Mouse (Mus musculus): ENCODE data around the gene Syngr1. TPM values are rescaled to one million over a fixed set of nuclear protein-coding genes. Genes with fewer than 3 reads are reported as not detected.
A peak's percentile ranks its signal among the peaks of the same experiment; 100 is the strongest.

Syngr1 gene
- total and polyA plus RNA-seq, 3 experiments: 44.2 to 86.9 (median 74.6) TPM

- Histone ChIP-seq H3K9me3 (replicated peaks) (no peaks in the 10 kb centered on the region; the same call in 1 of the 2 replicates), H3K4me3 (ENCODE audit: low read depth, low read length) (peak overlapping the region; percentile 85), H3K4me1 (ENCODE audit: insufficient read depth, low read depth, low read length) (peaks cover 27% of the 10 kb centered on the region), H3K27me3 (ENCODE audit: insufficient read depth, low read length) (no peaks in the 10 kb centered on the region), H3K36me3 (replicated peaks) (peaks cover 47% of the 10 kb centered on the region)
- TF ChIP-seq CTCF (IDR thresholded peaks at IDR 0.05; ENCODE audit: low read depth, low read length) (no peak), GATA1 (IDR thresholded peaks at IDR 0.05; ENCODE audit: borderline replicate concordance, low read length) (no peak), GATA2 (IDR thresholded peaks at IDR 0.05; ENCODE audit: borderline replicate concordance, low read depth, low read length) (no peak), POLR2AphosphoS5 (IDR thresholded peaks at IDR 0.05; ENCODE audit: insufficient replicate concordance, low read depth, low read length) (peak; percentile 99), TAL1 (conservative IDR thresholded peaks at IDR 0.05; ENCODE audit: low read depth, low read length) (no peak)
- DNase-seq (ENCODE audit: low spot score): peak; percentile 75
- ATAC-seq (ENCODE audit: extremely low read depth, insufficient number of reproducible peaks, low FRiP score, poor library complexity, severe bottlenecking): peak; percentile 91
These were observed 7.8 kb upstream of the Syngr1 start for GRCm38 (mm10) chr15:80083276-80083731.

GRCm38 (mm10) chr15:80083740-80084139, 7.4 kb upstream of the Syngr1 start:
- H3K4me1 ChIP-seq (ENCODE audit: insufficient read depth, low read depth, low read length): peaks cover 25% of the 10 kb centered on the region
- DNase-seq (ENCODE audit: low spot score) (no peak), ATAC-seq (ENCODE audit: extremely low read depth, insufficient number of reproducible peaks, low FRiP score, poor library complexity, severe bottlenecking) (no peak)
- H3K36me3 ChIP-seq (replicated peaks): peaks cover 43% of the 10 kb centered on the region
- no peaks in the 10 kb centered on the region for H3K27me3 ChIP-seq (ENCODE audit: insufficient read depth, low read length)
- H3K9me3 ChIP-seq (replicated peaks): no peaks in the 10 kb centered on the region; the same call in 1 of the 2 replicates
- no peak for TF ChIP-seq GATA1 (IDR thresholded peaks at IDR 0.05; ENCODE audit: borderline replicate concordance, low read length)
- no peak for TF ChIP-seq CTCF (IDR thresholded peaks at IDR 0.05; ENCODE audit: low read depth, low read length)
- TF ChIP-seq POLR2AphosphoS5 (IDR thresholded peaks at IDR 0.05; ENCODE audit: insufficient replicate concordance, low read depth, low read length): no peak
- no peak for TF ChIP-seq TAL1 (conservative IDR thresholded peaks at IDR 0.05; ENCODE audit: low read depth, low read length)
- H3K4me3 ChIP-seq (ENCODE audit: low read depth, low read length): peak overlapping the region; percentile 85

- ATAC-seq (ENCODE audit: extremely low read depth, insufficient number of reproducible peaks, low FRiP score, poor library complexity, severe bottlenecking) (no peak), DNase-seq (ENCODE audit: low spot score) (no peak)
- Histone ChIP-seq H3K9me3 (replicated peaks) (no peaks in the 10 kb centered on the region; the same call in 1 of the 2 replicates), H3K4me1 (ENCODE audit: insufficient read depth, low read depth, low read length) (peaks cover 37% of the 10 kb centered on the region), H3K27me3 (ENCODE audit: insufficient read depth, low read length) (no peaks in the 10 kb centered on the region), H3K36me3 (replicated peaks) (peaks cover 7% of the 10 kb centered on the region), H3K4me3 (ENCODE audit: low read depth, low read length) (no peak overlapping the region)
- no peak for TF ChIP-seq CTCF (IDR thresholded peaks at IDR 0.05; ENCODE audit: low read depth, low read length)
- no peak for TF ChIP-seq GATA1 (IDR thresholded peaks at IDR 0.05; ENCODE audit: borderline replicate concordance, low read length)
- TF ChIP-seq TAL1 (conservative IDR thresholded peaks at IDR 0.05; ENCODE audit: low read depth, low read length): 0 out of 2 replicates have a peak, but pooled peaks have one; percentile 15
- TF ChIP-seq GATA2 (IDR thresholded peaks at IDR 0.05; ENCODE audit: borderline replicate concordance, low read depth, low read length): no peak
These were observed 3.6 kb upstream of the Syngr1 start for GRCm38 (mm10) chr15:80087406-80088012.

GRCm38 (mm10) chr15:80088637-80089036, 2.5 kb upstream of the Syngr1 start:
- H3K27me3 ChIP-seq (ENCODE audit: insufficient read depth, low read length): no peaks in the 10 kb centered on the region
- DNase-seq (ENCODE audit: low spot score) (peak; percentile 43), ATAC-seq (ENCODE audit: extremely low read depth, insufficient number of reproducible peaks, low FRiP score, poor library complexity, severe bottlenecking) (no peak)
- TF ChIP-seq CTCF (IDR thresholded peaks at IDR 0.05; ENCODE audit: low read depth, low read length) (peak; percentile 72), TAL1 (conservative IDR thresholded peaks at IDR 0.05; ENCODE audit: low read depth, low read length) (no peak)
- no peak overlapping the region for H3K4me3 ChIP-seq (ENCODE audit: low read depth, low read length)
- peaks cover 45% of the 10 kb centered on the region for H3K4me1 ChIP-seq (ENCODE audit: insufficient read depth, low read depth, low read length)
- H3K9me3 ChIP-seq (replicated peaks): no peaks in the 10 kb centered on the region; the same call in 1 of the 2 replicates
- peaks cover 9% of the 10 kb centered on the region for H3K36me3 ChIP-seq (replicated peaks)

- H3K9me3 ChIP-seq (replicated peaks): no peaks in the 10 kb centered on the region; the same call in 1 of the 2 replicates
- peaks cover 20% of the 10 kb centered on the region for H3K36me3 ChIP-seq (replicated peaks)
- ATAC-seq (ENCODE audit: extremely low read depth, insufficient number of reproducible peaks, low FRiP score, poor library complexity, severe bottlenecking) (no peak), DNase-seq (ENCODE audit: low spot score) (no peak)
- no peak overlapping the region; the same call in 1 of the 2 replicates for H3K4me3 ChIP-seq (ENCODE audit: low read depth, low read length)
- TF ChIP-seq CTCF (IDR thresholded peaks at IDR 0.05; ENCODE audit: low read depth, low read length) (no peak), GATA2 (IDR thresholded peaks at IDR 0.05; ENCODE audit: borderline replicate concordance, low read depth, low read length) (no peak), GATA1 (IDR thresholded peaks at IDR 0.05; ENCODE audit: borderline replicate concordance, low read length) (no peak), TAL1 (conservative IDR thresholded peaks at IDR 0.05; ENCODE audit: low read depth, low read length) (no peak), POLR2AphosphoS5 (IDR thresholded peaks at IDR 0.05; ENCODE audit: insufficient replicate concordance, low read depth, low read length) (no peak)
- peaks cover 53% of the 10 kb centered on the region for H3K4me1 ChIP-seq (ENCODE audit: insufficient read depth, low read depth, low read length)
- no peaks in the 10 kb centered on the region for H3K27me3 ChIP-seq (ENCODE audit: insufficient read depth, low read length)
These were observed 979 bp upstream of the Syngr1 start for GRCm38 (mm10) chr15:80090155-80090554.

- DNase-seq (ENCODE audit: low spot score) (no peak), ATAC-seq (ENCODE audit: extremely low read depth, insufficient number of reproducible peaks, low FRiP score, poor library complexity, severe bottlenecking) (no peak; the same call in 1 of the 2 replicates)
- Histone ChIP-seq H3K4me3 (ENCODE audit: low read depth, low read length) (peak overlapping the region; percentile 95), H3K4me1 (ENCODE audit: insufficient read depth, low read depth, low read length) (peaks cover 56% of the 10 kb centered on the region), H3K27me3 (ENCODE audit: insufficient read depth, low read length) (no peaks in the 10 kb centered on the region), H3K9me3 (replicated peaks) (no peaks in the 10 kb centered on the region; the same call in 1 of the 2 replicates), H3K36me3 (replicated peaks) (peaks cover 24% of the 10 kb centered on the region)
- TF ChIP-seq GATA1 (IDR thresholded peaks at IDR 0.05; ENCODE audit: borderline replicate concordance, low read length) (no peak), TAL1 (conservative IDR thresholded peaks at IDR 0.05; ENCODE audit: low read depth, low read length) (no peak), POLR2AphosphoS5 (IDR thresholded peaks at IDR 0.05; ENCODE audit: insufficient replicate concordance, low read depth, low read length) (no peak), CTCF (IDR thresholded peaks at IDR 0.05; ENCODE audit: low read depth, low read length) (no peak), GATA2 (IDR thresholded peaks at IDR 0.05; ENCODE audit: borderline replicate concordance, low read depth, low read length) (no peak)
These were observed 403 bp upstream of the Syngr1 start for GRCm38 (mm10) chr15:80090741-80091120.

Data from G1E (cell line).